Mouse (Mus musculus): Measurements from ENCODE around the gene Rpgr. TPM values are rescaled to one million over a fixed set of nuclear protein-coding genes. Genes with fewer than 3 reads are reported as not detected.
A peak's percentile ranks its signal among the peaks of the same experiment; 100 is the strongest.

The Rpgr gene
- 3.4 and 12.7 TPM in 2 replicates for total RNA-seq (2014; rRNA removed; ENCODE audit: low replicate concordance)
- polyA plus RNA-seq (2015; fragmentation: Nextera tagmentation; extraction: Ambion mirVana), result 7.4 and 7.6 TPM in 2 replicates

GRCm38 (mm10) chrX:10216410-10216949 lies at the start of gene Rpgr:
Rpgr (minus strand) TSS chrX:10216920.
- peak within 1 kb of the TSS; percentile 54 for H3K4me2 ChIP-seq (ENCODE audit: low read depth, low read length)
- TF ChIP-seq EP300 (IDR thresholded peaks at IDR 0.05; ENCODE audit: low read depth) (no peak), CTCF (IDR thresholded peaks at IDR 0.05; ENCODE audit: low read depth) (peak; percentile 68)
- no peaks in the 10 kb centered on the region for H3K4me1 ChIP-seq (ENCODE audit: control insufficient read depth, insufficient read depth)
- peak; percentile 97 for ATAC-seq (ENCODE audit: insufficient read depth, low read depth)
- H3K36me3 ChIP-seq (replicated peaks; ENCODE audit: control insufficient read depth, insufficient read depth, low read length), result no peaks in the 10 kb centered on the region
- whole genome bisulfite sequencing, result 12% methylated on average over 46 of the region's 47 CpGs
- H3K4me3 ChIP-seq (ENCODE audit: low read depth, low read length), result peak within 1 kb of the TSS; percentile 62
- peak within 1 kb of the TSS; percentile 89 for H3K27ac ChIP-seq (ENCODE audit: low read depth)
- peak; percentile 83 for DNase-seq (ENCODE audit: low spot score)
- no peaks in the 10 kb centered on the region for H3K27me3 ChIP-seq (ENCODE audit: control insufficient read depth, insufficient read depth, low read length)
- H3K9me3 ChIP-seq (replicated peaks; ENCODE audit: control insufficient read depth, low read length), result no peaks in the 10 kb centered on the region
- peak within 1 kb of the TSS; percentile 66 for H3K9ac ChIP-seq (replicated peaks; ENCODE audit: low read depth, low read length)

GRCm38 (mm10) chrX:10258260-10258659 lies 41.5 kb upstream of the Rpgr start:
- no peaks in the 10 kb centered on the region for H3K9me3 ChIP-seq (replicated peaks; ENCODE audit: control insufficient read depth, low read length)
- no peaks in the 10 kb centered on the region for H3K27me3 ChIP-seq (ENCODE audit: control insufficient read depth, insufficient read depth, low read length)
- H3K36me3 ChIP-seq (replicated peaks; ENCODE audit: control insufficient read depth, insufficient read depth, low read length), result no peaks in the 10 kb centered on the region
- H3K4me3 ChIP-seq (ENCODE audit: low read depth, low read length), result no peak overlapping the region
- TF ChIP-seq EP300 (IDR thresholded peaks at IDR 0.05; ENCODE audit: low read depth), result peak; percentile 58; the same call in 1 of the 2 replicates
- no peak for TF ChIP-seq CTCF (IDR thresholded peaks at IDR 0.05; ENCODE audit: low read depth)
- 58% methylated on average over 5 of the region's 5 CpGs for WGBS
- no peak overlapping the region for H3K4me2 ChIP-seq (ENCODE audit: low read depth, low read length)
- no peak for DNase-seq (ENCODE audit: low spot score)
- peak overlapping the region; percentile 43 for H3K27ac ChIP-seq (ENCODE audit: low read depth)
- H3K4me1 ChIP-seq (ENCODE audit: control insufficient read depth, insufficient read depth), result no peaks in the 10 kb centered on the region
- no peak overlapping the region for H3K9ac ChIP-seq (replicated peaks; ENCODE audit: low read depth, low read length)
- ATAC-seq (ENCODE audit: insufficient read depth, low read depth), result peak; percentile 55

- Histone ChIP-seq H3K4me1 (ENCODE audit: control insufficient read depth, insufficient read depth) (no peaks in the 10 kb centered on the region), H3K9me3 (replicated peaks; ENCODE audit: control insufficient read depth, low read length) (no peaks in the 10 kb centered on the region), H3K36me3 (replicated peaks; ENCODE audit: control insufficient read depth, insufficient read depth, low read length) (no peaks in the 10 kb centered on the region), H3K4me2 (ENCODE audit: low read depth, low read length) (no peak overlapping the region), H3K27me3 (ENCODE audit: control insufficient read depth, insufficient read depth, low read length) (no peaks in the 10 kb centered on the region), H3K4me3 (ENCODE audit: low read depth, low read length) (no peak overlapping the region), H3K27ac (ENCODE audit: low read depth) (peak overlapping the region; percentile 61), H3K9ac (replicated peaks; ENCODE audit: low read depth, low read length) (no peak overlapping the region)
- TF ChIP-seq EP300 (IDR thresholded peaks at IDR 0.05; ENCODE audit: low read depth), result peak; percentile 66; the same call in 1 of the 2 replicates
- TF ChIP-seq CTCF (IDR thresholded peaks at IDR 0.05; ENCODE audit: low read depth), result no peak
- WGBS, result 50% methylated on average over 1 of the region's 1 CpGs
- ATAC-seq (ENCODE audit: insufficient read depth, low read depth) (peak; percentile 39; the same call in 1 of the 2 replicates), DNase-seq (ENCODE audit: low spot score) (peak; percentile 22)
These were observed 41.1 kb upstream of the Rpgr start for GRCm38 (mm10) chrX:10257774-10258173.

GRCm38 (mm10) chrX:10251852-10252504 lies 35.3 kb upstream of the Rpgr start, which contains the start of gene Otc:
Otc (plus strand) TSS chrX:10252305.
- Histone ChIP-seq H3K4me1 (ENCODE audit: control insufficient read depth, insufficient read depth) (no peaks in the 10 kb centered on the region), H3K27ac (ENCODE audit: low read depth) (no peak within 1 kb of the TSS), H3K36me3 (replicated peaks; ENCODE audit: control insufficient read depth, insufficient read depth, low read length) (no peaks in the 10 kb centered on the region), H3K9me3 (replicated peaks; ENCODE audit: control insufficient read depth, low read length) (no peaks in the 10 kb centered on the region), H3K4me2 (ENCODE audit: low read depth, low read length) (no peak within 1 kb of the TSS), H3K4me3 (ENCODE audit: low read depth, low read length) (no peak within 1 kb of the TSS), H3K27me3 (ENCODE audit: control insufficient read depth, insufficient read depth, low read length) (no peaks in the 10 kb centered on the region), H3K9ac (replicated peaks; ENCODE audit: low read depth, low read length) (no peak within 1 kb of the TSS)
- ATAC-seq (ENCODE audit: insufficient read depth, low read depth) (no peak), DNase-seq (ENCODE audit: low spot score) (no peak)
- WGBS, result 48% methylated on average over 2 of the region's 2 CpGs
- TF ChIP-seq CTCF (IDR thresholded peaks at IDR 0.05; ENCODE audit: low read depth) (no peak), EP300 (IDR thresholded peaks at IDR 0.05; ENCODE audit: low read depth) (no peak)

GRCm38 (mm10) chrX:10251357-10251756 lies 34.6 kb upstream of the Rpgr start:
- Histone ChIP-seq H3K4me3 (ENCODE audit: low read depth, low read length) (no peak overlapping the region), H3K27ac (ENCODE audit: low read depth) (no peak overlapping the region), H3K4me1 (ENCODE audit: control insufficient read depth, insufficient read depth) (no peaks in the 10 kb centered on the region), H3K9ac (replicated peaks; ENCODE audit: low read depth, low read length) (no peak overlapping the region), H3K36me3 (replicated peaks; ENCODE audit: control insufficient read depth, insufficient read depth, low read length) (no peaks in the 10 kb centered on the region), H3K4me2 (ENCODE audit: low read depth, low read length) (no peak overlapping the region), H3K27me3 (ENCODE audit: control insufficient read depth, insufficient read depth, low read length) (no peaks in the 10 kb centered on the region), H3K9me3 (replicated peaks; ENCODE audit: control insufficient read depth, low read length) (no peaks in the 10 kb centered on the region)
- no peak for TF ChIP-seq CTCF (IDR thresholded peaks at IDR 0.05; ENCODE audit: low read depth)
- no peak for TF ChIP-seq EP300 (IDR thresholded peaks at IDR 0.05; ENCODE audit: low read depth)
- ATAC-seq (ENCODE audit: insufficient read depth, low read depth) (no peak), DNase-seq (ENCODE audit: low spot score) (no peak)
